Mouse (Mus musculus): ENCODE results near the gene Strip2.

Gene Strip2

GRCm38 (mm10) chr6:30009204-30009603 lies 92.4 kb downstream of the Strip2 start:
- DNase-seq (ENCODE audit: low spot score): no peak
